Mouse (Mus musculus) limb, embryonic 15.5 days (tissue): Measurements from ENCODE around the gene Adgrf5. TPM values are rescaled to one million over a fixed set of nuclear protein-coding genes. Genes with fewer than 3 reads are reported as not detected.

Source experiments
- polyA plus RNA-seq: library from polyadenylated mRNA; unstranded; fragments of >200 nt; fragmentation: Nextera tagmentation; extraction: Ambion mirVana; gene quantifications from 2 replicates; pipeline ENCODE4 v1.2.1, GENCODE M21; 2015

Gene Adgrf5
- polyA plus RNA-seq, 1 experiment from 2014 or later, result 13.4 TPM

Other genes starting within 250 kb of the Adgrf5 start
- gene Adgrf1, start 90.1 kb upstream of the Adgrf5 start, polyA plus RNA-seq, result 0.07 TPM in 1 of 2 replicates, not detected in the other
- gene Mep1a, start 142.4 kb downstream of the Adgrf5 start, polyA plus RNA-seq, result 0.08 and 0.15 TPM in 2 replicates
- 0.14 and 0.18 TPM in 2 replicates for gene Ankrd66, start 183.2 kb downstream of the Adgrf5 start, polyA plus RNA-seq
- gene Pla2g7, start 207.6 kb downstream of the Adgrf5 start, polyA plus RNA-seq, result 12.3 and 16.0 TPM in 2 replicates